In genomic region chr3:154570786-154571185, GRCm38 (mm10) we compare ENCODE assay signal across 9 mouse cellular contexts. TPM values are rescaled to one million over a fixed set of nuclear protein-coding genes. Genes with fewer than 3 reads are reported as not detected.
DNase-seq lines count a peak whose midpoint lies in the region; ATAC-seq and TF ChIP-seq lines count a peak whose summit lies in the region.
"Had no signal": no experiment of that assay in that cellular context is flagged by ENCODE, and none has a peak within 500 bp of the region (broad histone marks: within the 10 kb centered on the region; RNA-seq: fewer than 3 reads in every experiment).

No protein-coding gene starts in this region.

- H3K9me3 ChIP-seq in heart, postnatal 0 days (replicated peaks; ENCODE audit: control insufficient read depth, low read length) = no peaks in the 10 kb centered on the region
- no peaks in the 10 kb centered on the region for H3K9me3 ChIP-seq in midbrain, embryonic 12.5 days
- H3K9me3 ChIP-seq: liver, embryonic 15.5 days had no signal

- peak overlapping the region; percentile 18; the same call in 1 of the 2 replicates for H3K9ac ChIP-seq in heart, postnatal 0 days (replicated peaks; ENCODE audit: low read depth, low read length)
- H3K9ac ChIP-seq in midbrain, embryonic 12.5 days (replicated peaks) = no peak overlapping the region
- H3K9ac ChIP-seq: liver, embryonic 15.5 days had no signal

- peak overlapping the region; percentile 62 for H3K4me2 ChIP-seq in heart, postnatal 0 days (ENCODE audit: low read depth, low read length)
- peak overlapping the region; percentile 42 for H3K4me2 ChIP-seq in midbrain, embryonic 12.5 days (replicated peaks)
- H3K4me2 ChIP-seq: liver, embryonic 15.5 days had no signal

- ATAC-seq in heart, postnatal 0 days (ENCODE audit: insufficient read depth, low read depth) = no peak
- no peak for ATAC-seq in midbrain, embryonic 12.5 days (ENCODE audit: low FRiP score, low read depth)

- DNase-seq in heart, adult 18-20 months = peak; percentile 25 to 41
- DNase-seq in heart, postnatal 25 days (ENCODE audit: low spot score) = no peak
- DNase-seq in embryo, embryonic 11 days = peak; percentile 42
- no peak for DNase-seq in heart, postnatal 0 days (ENCODE audit: low spot score)
- DNase-seq in MN1 (ENCODE audit: low spot score) = no peak
- DNase-seq in urinary bladder, adult 18-20 months (ENCODE audit: low spot score in 2 of 2) = no peak
- DNase-seq in frontal cortex, postnatal 10 days (ENCODE audit: low spot score in 2 of 2) = no peak

- no peaks in the 10 kb centered on the region for H3K36me3 ChIP-seq in heart, postnatal 0 days (replicated peaks; ENCODE audit: control insufficient read depth, insufficient read depth, low read length)
- H3K36me3 ChIP-seq in midbrain, embryonic 12.5 days = no peaks in the 10 kb centered on the region
- H3K36me3 ChIP-seq: liver, embryonic 15.5 days had no signal

- TF ChIP-seq EP300 in heart, postnatal 0 days (IDR thresholded peaks at IDR 0.05; ENCODE audit: low read depth) = no peak

- TF ChIP-seq CTCF in heart, postnatal 0 days (IDR thresholded peaks at IDR 0.05; ENCODE audit: low read depth) = no peak

- intact Hi-C loops in heart, postnatal 25 days (cut with DNase I) = loop anchor here (5.0 kb wide), 1 partner anchor 243 kb away; no protein-coding TSS in a partner anchor

- H3K4me1 ChIP-seq in heart, postnatal 0 days (ENCODE audit: control insufficient read depth, insufficient read depth) = no peaks in the 10 kb centered on the region
- peaks cover 15% of the 10 kb centered on the region for H3K4me1 ChIP-seq in midbrain, embryonic 12.5 days
- H3K4me1 ChIP-seq: liver, embryonic 15.5 days had no signal

- peak overlapping the region; percentile 38 for H3K4me3 ChIP-seq in heart, postnatal 0 days (ENCODE audit: low read depth, low read length)
- H3K4me3 ChIP-seq in midbrain, embryonic 12.5 days = 0 out of 2 replicates have a peak overlapping the region, but pooled peaks have one; percentile 15
- H3K4me3 ChIP-seq: liver, embryonic 15.5 days had no signal

- H3K27me3 ChIP-seq in heart, postnatal 0 days (ENCODE audit: control insufficient read depth, insufficient read depth, low read length) = peaks cover 5% of the 10 kb centered on the region; the same call in 1 of the 2 replicates
- peaks cover 14% of the 10 kb centered on the region; the same call in 1 of the 2 replicates for H3K27me3 ChIP-seq in midbrain, embryonic 12.5 days

- H3K27ac ChIP-seq in heart, postnatal 0 days (ENCODE audit: low read depth) = no peak overlapping the region
- no peak overlapping the region for H3K27ac ChIP-seq in midbrain, embryonic 12.5 days (replicated peaks)
- H3K27ac ChIP-seq: liver, embryonic 15.5 days had no signal

- 4% methylated on average over 12 of the region's 12 CpGs for WGBS in heart, postnatal 0 days
- WGBS in midbrain, embryonic 12.5 days = 7% methylated on average over 12 of the region's 12 CpGs

RNA-seq across cellular contexts. Expression of gene Cryz, which starts 25.7 kb away (rescaled TPM):
- 10 to 100 TPM; 19.7 to 20.8 TPM for total RNA-seq in heart, adult 18-20 months (2021)
- 10 to 100 TPM; 16.4 to 18.8 TPM for total RNA-seq in heart, postnatal 25 days (2021)
- 15.4 and 46.2 TPM in 2 replicates for total RNA-seq in heart, postnatal 0 days (2014; rRNA removed; ENCODE audit: low replicate concordance)
- 9.0 and 10.3 TPM in 2 replicates for polyA plus RNA-seq in heart, postnatal 0 days (2015; fragmentation: Nextera tagmentation; extraction: Ambion mirVana)
- polyA plus RNA-seq in midbrain, embryonic 12.5 days (2016; fragmentation: Nextera tagmentation; extraction: Ambion mirVana) = 15.1 and 17.4 TPM in 2 replicates

RNA-seq across cellular contexts. Expression of gene Tyw3, which starts 26.1 kb away (rescaled TPM):
- total RNA-seq in heart, adult 18-20 months (2021) = 1 to 10 TPM; 3.5 to 3.7 TPM
- total RNA-seq in heart, postnatal 25 days (2021) = 1 to 10 TPM; 5.1 to 6.6 TPM
- 8.5 and 11.7 TPM in 2 replicates for total RNA-seq in heart, postnatal 0 days (2014; rRNA removed; ENCODE audit: low replicate concordance)
- 6.1 and 6.6 TPM in 2 replicates for polyA plus RNA-seq in heart, postnatal 0 days (2015; fragmentation: Nextera tagmentation; extraction: Ambion mirVana)
- 15.3 and 17.1 TPM in 2 replicates for polyA plus RNA-seq in midbrain, embryonic 12.5 days (2016; fragmentation: Nextera tagmentation; extraction: Ambion mirVana)

Comparison
In these comparisons a context has a peak if more than half of its experiments do, and no peak if none do; other contexts are left out.
1. DNase-seq: peak in heart, adult 18-20 months (2 of 2) and embryo, embryonic 11 days (single experiment); none in heart, postnatal 25 days (single experiment), heart, postnatal 0 days (single experiment), MN1 (single experiment), urinary bladder, adult 18-20 months (0 of 2) and frontal cortex, postnatal 10 days (0 of 2).